Mouse (Mus musculus) erythroblast, embryonic 14.5 days (primary cell): ENCODE data around the gene Plac1. TPM values are rescaled to one million over a fixed set of nuclear protein-coding genes. Genes with fewer than 3 reads are reported as not detected.

ENCODE experiments used
- H3K27me3 ChIP-seq: 2 replicates; pipeline ENCODE4 v1.6.1; 2012; ENCODE audit warnings: inconsistent platforms; ENCODE audit not compliant: control insufficient read depth
- H3K36me3 ChIP-seq: 2 replicates; pipeline ENCODE4 v1.6.1; 2012; ENCODE audit warnings: mild to moderate bottlenecking, inconsistent platforms; ENCODE audit not compliant: control insufficient read depth
- H3K4me1 ChIP-seq: 2 replicates; pipeline ENCODE4 v1.6.1; 2012; ENCODE audit warnings: inconsistent platforms; ENCODE audit not compliant: control insufficient read depth
- H3K4me3 ChIP-seq: replicated peaks from 2 replicates; pipeline ENCODE3; 2012; ENCODE audit warnings: moderate library complexity, mild to moderate bottlenecking, inconsistent platforms
- H3K9me3 ChIP-seq: 2 replicates; pipeline ENCODE4 v1.6.1; 2012; ENCODE audit warnings: low read length, inconsistent platforms, mixed read lengths; ENCODE audit not compliant: control insufficient read depth
- GATA1 ChIP-seq: IDR thresholded peaks from 2 replicates; pipeline ENCODE4 v1.6.1; 2012; ENCODE audit warnings: low read length, inconsistent platforms, mixed read lengths
- TAL1 ChIP-seq: IDR thresholded peaks from 3 replicates; pipeline ENCODE4 v1.6.1; 2012; ENCODE audit warnings: low read length, inconsistent platforms, mixed read lengths
- polyA plus RNA-seq: library from polyadenylated mRNA; stranded (reverse); fragments of >175 nt; gene quantifications from 2 replicates; pipeline ENCODE4 v1.2.3, GENCODE M21; 2012

Plac1 gene
- polyA plus RNA-seq, 1 experiment, result not detected

- no peaks in the 10 kb centered on the region for H3K27me3 ChIP-seq
- TF ChIP-seq TAL1 (no peak), GATA1 (no peak)
These were observed 72.9 kb downstream of the Plac1 start for GRCm38 (mm10) chrX:53166901-53167525.

GRCm38 (mm10) chrX:53166251-53166900, 73.5 kb downstream of the Plac1 start:
- no peaks in the 10 kb centered on the region for H3K4me1 ChIP-seq
- H3K36me3 ChIP-seq, result no peaks in the 10 kb centered on the region
- TF ChIP-seq GATA1 (no peak), TAL1 (no peak)
- H3K27me3 ChIP-seq, result no peaks in the 10 kb centered on the region
- no peak overlapping the region for H3K4me3 ChIP-seq
- H3K9me3 ChIP-seq, result no peaks in the 10 kb centered on the region

More at GRCm38 (mm10) chrX:53166901-53167525, 72.9 kb downstream of the Plac1 start:
- Histone ChIP-seq H3K4me3 (no peak overlapping the region), H3K36me3 (no peaks in the 10 kb centered on the region), H3K9me3 (no peaks in the 10 kb centered on the region), H3K4me1 (no peaks in the 10 kb centered on the region)

GRCm38 (mm10) chrX:53162589-53162988, 77.3 kb downstream of the Plac1 start:
- TF ChIP-seq GATA1, result no peak
- no peak for TF ChIP-seq TAL1
- no peak overlapping the region for H3K4me3 ChIP-seq
- no peaks in the 10 kb centered on the region for H3K27me3 ChIP-seq
- no peaks in the 10 kb centered on the region for H3K4me1 ChIP-seq
- no peaks in the 10 kb centered on the region for H3K9me3 ChIP-seq
- no peaks in the 10 kb centered on the region for H3K36me3 ChIP-seq

GRCm38 (mm10) chrX:53161583-53161982, 78.3 kb downstream of the Plac1 start:
- TF ChIP-seq TAL1, result no peak
- no peak for TF ChIP-seq GATA1
- Histone ChIP-seq H3K4me1 (no peaks in the 10 kb centered on the region), H3K36me3 (no peaks in the 10 kb centered on the region), H3K4me3 (no peak overlapping the region), H3K27me3 (no peaks in the 10 kb centered on the region), H3K9me3 (no peaks in the 10 kb centered on the region)

- H3K27me3 ChIP-seq, result no peaks in the 10 kb centered on the region
- no peaks in the 10 kb centered on the region for H3K9me3 ChIP-seq
- TF ChIP-seq GATA1, result no peak
- TF ChIP-seq TAL1, result no peak
- no peaks in the 10 kb centered on the region for H3K36me3 ChIP-seq
- H3K4me1 ChIP-seq, result no peaks in the 10 kb centered on the region
- no peak overlapping the region for H3K4me3 ChIP-seq
These were observed 78.8 kb downstream of the Plac1 start for GRCm38 (mm10) chrX:53161115-53161514.

- TF ChIP-seq TAL1 (no peak), GATA1 (no peak)
- no peaks in the 10 kb centered on the region for H3K4me1 ChIP-seq
- no peaks in the 10 kb centered on the region for H3K27me3 ChIP-seq
- H3K9me3 ChIP-seq, result no peaks in the 10 kb centered on the region
- H3K36me3 ChIP-seq, result no peaks in the 10 kb centered on the region
- no peak overlapping the region for H3K4me3 ChIP-seq
These were observed 91.9 kb downstream of the Plac1 start for GRCm38 (mm10) chrX:53148039-53148438.

- Histone ChIP-seq H3K4me3 (no peak overlapping the region), H3K9me3 (no peaks in the 10 kb centered on the region), H3K4me1 (no peaks in the 10 kb centered on the region), H3K36me3 (no peaks in the 10 kb centered on the region), H3K27me3 (no peaks in the 10 kb centered on the region)
- TF ChIP-seq TAL1 (no peak), GATA1 (no peak)
These were observed 93.5 kb downstream of the Plac1 start for GRCm38 (mm10) chrX:53146389-53146917.

GRCm38 (mm10) chrX:53139641-53140040, 100.3 kb downstream of the Plac1 start:
- no peaks in the 10 kb centered on the region for H3K9me3 ChIP-seq
- H3K4me3 ChIP-seq, result no peak overlapping the region
- no peaks in the 10 kb centered on the region for H3K4me1 ChIP-seq
- TF ChIP-seq TAL1 (no peak), GATA1 (no peak)
- H3K36me3 ChIP-seq, result no peaks in the 10 kb centered on the region
- H3K27me3 ChIP-seq, result no peaks in the 10 kb centered on the region

- Histone ChIP-seq H3K36me3 (no peaks in the 10 kb centered on the region), H3K4me1 (no peaks in the 10 kb centered on the region), H3K9me3 (no peaks in the 10 kb centered on the region), H3K4me3 (no peak overlapping the region), H3K27me3 (no peaks in the 10 kb centered on the region)
- TF ChIP-seq GATA1, result no peak
- no peak for TF ChIP-seq TAL1
These were observed 102.8 kb downstream of the Plac1 start for GRCm38 (mm10) chrX:53137066-53137465.
